Mouse (Mus musculus): ENCODE measurements at regions not wholly inside any gene's neighbourhood (a gene's known extent, or its start where the extent isn't known, plus 50 kb on each side); places are given as distances from the start of the nearest gene placed in this dataset.

- no peaks in the 10 kb centered on the region for H3K4me1 ChIP-seq (replicated peaks; ENCODE audit: insufficient read depth, low read length)
- no peak overlapping the region for H3K4me3 ChIP-seq (replicated peaks; ENCODE audit: low read depth, low read length)
- no peaks in the 10 kb centered on the region for H3K9me3 ChIP-seq (replicated peaks; ENCODE audit: low read length)
- H3K27ac ChIP-seq, result no peak overlapping the region
- H3K36me3 ChIP-seq (ENCODE audit: insufficient read depth, low read length), result no peaks in the 10 kb centered on the region
- H3K27me3 ChIP-seq (ENCODE audit: insufficient read depth, low read length), result no peaks in the 10 kb centered on the region
- DNase-seq (ENCODE audit: low spot score) (no peak), ATAC-seq (replicated peaks; ENCODE audit: low FRiP score, low read depth) (no peak)
- WGBS, result 72% methylated on average over 5 of the region's 5 CpGs
- no peak overlapping the region for H3K9ac ChIP-seq (ENCODE audit: low read depth, low read length)
- no peak overlapping the region for H3K4me2 ChIP-seq (ENCODE audit: low read length)
- no peak for TF ChIP-seq CTCF (IDR thresholded peaks at IDR 0.05; ENCODE audit: low read depth)
Observed at GRCm38 (mm10) chr17:88190735-88191134, 125.6 kb upstream of the Fbxo11 start.

- Histone ChIP-seq H3K27me3 (ENCODE audit: insufficient read depth, low read length) (no peaks in the 10 kb centered on the region), H3K9ac (ENCODE audit: low read depth, low read length) (no peak overlapping the region), H3K4me1 (replicated peaks; ENCODE audit: insufficient read depth, low read length) (no peaks in the 10 kb centered on the region), H3K27ac (no peak overlapping the region), H3K4me2 (ENCODE audit: low read length) (no peak overlapping the region), H3K9me3 (replicated peaks; ENCODE audit: low read length) (no peaks in the 10 kb centered on the region), H3K36me3 (ENCODE audit: insufficient read depth, low read length) (no peaks in the 10 kb centered on the region), H3K4me3 (replicated peaks; ENCODE audit: low read depth, low read length) (no peak overlapping the region)
- no peak for ATAC-seq (replicated peaks; ENCODE audit: low FRiP score, low read depth)
- no peak for TF ChIP-seq CTCF (IDR thresholded peaks at IDR 0.05; ENCODE audit: low read depth)
- DNase-seq (ENCODE audit: low spot score), result no peak
- 75% methylated on average over 2 of the region's 2 CpGs for WGBS
Observed at GRCm38 (mm10) chr17:88191444-88191843, 126.4 kb upstream of the Fbxo11 start.

- 92% methylated on average over 16 of the region's 16 CpGs for WGBS
- H3K9ac ChIP-seq (ENCODE audit: low read depth, low read length), result no peak overlapping the region
- no peaks in the 10 kb centered on the region for H3K9me3 ChIP-seq (replicated peaks; ENCODE audit: low read length)
- H3K36me3 ChIP-seq (ENCODE audit: insufficient read depth, low read length), result no peaks in the 10 kb centered on the region
- H3K27me3 ChIP-seq (ENCODE audit: insufficient read depth, low read length), result no peaks in the 10 kb centered on the region
- DNase-seq (ENCODE audit: low spot score), result no peak
- no peak for TF ChIP-seq CTCF (IDR thresholded peaks at IDR 0.05; ENCODE audit: low read depth)
- ATAC-seq (replicated peaks; ENCODE audit: low FRiP score, low read depth), result no peak
- no peak overlapping the region for H3K27ac ChIP-seq
- H3K4me3 ChIP-seq (replicated peaks; ENCODE audit: low read depth, low read length), result no peak overlapping the region
- no peak overlapping the region for H3K4me2 ChIP-seq (ENCODE audit: low read length)
- no peaks in the 10 kb centered on the region for H3K4me1 ChIP-seq (replicated peaks; ENCODE audit: insufficient read depth, low read length)
Observed at GRCm38 (mm10) chr17:88191930-88192807, 127.1 kb upstream of the Fbxo11 start.

DNA sequence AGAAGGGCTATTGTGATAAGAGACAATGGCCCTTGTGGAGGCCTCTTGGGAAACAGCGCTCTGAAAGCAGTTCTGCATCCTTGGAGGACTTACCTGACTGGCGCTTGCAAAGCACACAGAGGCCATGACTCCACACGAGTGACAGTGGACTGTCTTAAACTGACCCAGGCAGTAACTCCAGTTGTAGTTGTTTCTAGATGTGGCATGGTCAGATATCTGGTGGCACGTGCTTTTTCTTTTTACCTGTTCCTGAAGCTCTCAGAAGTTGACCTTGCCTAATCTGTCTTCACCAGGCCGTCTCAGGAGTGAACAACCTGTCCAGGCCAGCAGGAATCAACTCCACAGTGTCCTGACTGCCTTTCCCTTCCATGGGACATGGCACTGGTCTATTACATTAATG, 129.6 kb upstream of the Fbxo11 start:
- H3K4me1 ChIP-seq (replicated peaks; ENCODE audit: insufficient read depth, low read length), result no peaks in the 10 kb centered on the region
- no peaks in the 10 kb centered on the region for H3K27me3 ChIP-seq (ENCODE audit: insufficient read depth, low read length)
- H3K4me2 ChIP-seq (ENCODE audit: low read length), result no peak overlapping the region
- H3K4me3 ChIP-seq (replicated peaks; ENCODE audit: low read depth, low read length), result no peak overlapping the region
- no peaks in the 10 kb centered on the region for H3K36me3 ChIP-seq (ENCODE audit: insufficient read depth, low read length)
- no peaks in the 10 kb centered on the region for H3K9me3 ChIP-seq (replicated peaks; ENCODE audit: low read length)
- H3K27ac ChIP-seq, result no peak overlapping the region
- ATAC-seq (replicated peaks; ENCODE audit: low FRiP score, low read depth) (no peak), DNase-seq (ENCODE audit: low spot score) (no peak)
- H3K9ac ChIP-seq (ENCODE audit: low read depth, low read length), result no peak overlapping the region
- 94% methylated on average over 5 of the region's 5 CpGs for WGBS
- TF ChIP-seq CTCF (IDR thresholded peaks at IDR 0.05; ENCODE audit: low read depth), result no peak

DNA sequence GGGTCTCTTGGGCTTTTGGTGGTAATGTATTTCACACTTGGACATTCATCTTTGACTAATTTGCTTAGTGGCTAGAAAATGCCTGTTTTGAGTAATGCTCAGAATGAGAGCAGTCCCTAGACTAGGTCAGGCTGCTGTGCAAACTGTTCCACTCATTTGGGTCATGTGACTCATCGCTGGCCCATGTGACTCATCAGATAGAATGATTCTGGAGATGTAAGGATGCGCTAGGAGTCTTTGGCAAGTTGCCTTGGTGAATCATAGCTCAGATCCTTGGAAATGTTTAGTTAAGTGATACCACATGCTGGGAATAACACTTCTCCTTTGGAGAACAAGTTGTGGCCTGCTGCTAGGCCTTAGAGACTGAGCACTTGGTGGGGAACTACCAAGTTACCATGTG, 130.2 kb upstream of the Fbxo11 start:
- ATAC-seq (replicated peaks; ENCODE audit: low FRiP score, low read depth), result no peak
- H3K4me1 ChIP-seq (replicated peaks; ENCODE audit: insufficient read depth, low read length), result no peaks in the 10 kb centered on the region
- H3K4me2 ChIP-seq (ENCODE audit: low read length), result no peak overlapping the region
- no peaks in the 10 kb centered on the region for H3K9me3 ChIP-seq (replicated peaks; ENCODE audit: low read length)
- no peaks in the 10 kb centered on the region for H3K36me3 ChIP-seq (ENCODE audit: insufficient read depth, low read length)
- DNase-seq (ENCODE audit: low spot score), result no peak
- TF ChIP-seq CTCF (IDR thresholded peaks at IDR 0.05; ENCODE audit: low read depth), result no peak
- 87% methylated on average over 2 of the region's 2 CpGs for WGBS
- no peak overlapping the region for H3K9ac ChIP-seq (ENCODE audit: low read depth, low read length)
- no peaks in the 10 kb centered on the region for H3K27me3 ChIP-seq (ENCODE audit: insufficient read depth, low read length)
- H3K27ac ChIP-seq, result no peak overlapping the region
- H3K4me3 ChIP-seq (replicated peaks; ENCODE audit: low read depth, low read length), result no peak overlapping the region

DNA sequence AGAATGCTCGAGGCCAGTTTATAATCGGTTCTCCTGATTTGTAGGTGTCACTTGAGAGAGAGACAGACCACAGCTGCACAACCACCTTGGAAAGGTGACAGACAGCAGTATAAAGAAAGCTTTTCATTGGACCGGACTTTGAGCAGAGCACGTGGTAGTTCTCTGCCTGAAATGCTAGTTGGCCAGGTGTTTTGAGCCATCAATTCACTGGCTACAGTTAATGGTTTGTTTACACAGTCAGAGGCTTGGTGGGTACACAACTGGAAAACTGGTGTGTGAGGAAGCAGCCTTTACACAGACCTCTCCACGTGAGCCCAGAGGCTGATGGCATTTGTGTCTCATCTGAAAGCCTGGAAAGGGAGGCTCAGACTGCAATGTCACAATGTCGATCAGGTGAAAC, 130.8 kb upstream of the Fbxo11 start:
- H3K27me3 ChIP-seq (ENCODE audit: insufficient read depth, low read length), result no peaks in the 10 kb centered on the region
- TF ChIP-seq CTCF (IDR thresholded peaks at IDR 0.05; ENCODE audit: low read depth), result no peak

More for the DNA sequence above, 130.8 kb upstream of the Fbxo11 start:
- no peak overlapping the region for H3K4me2 ChIP-seq (ENCODE audit: low read length)
- ATAC-seq (replicated peaks; ENCODE audit: low FRiP score, low read depth) (no peak), DNase-seq (ENCODE audit: low spot score) (no peak)
- no peaks in the 10 kb centered on the region for H3K4me1 ChIP-seq (replicated peaks; ENCODE audit: insufficient read depth, low read length)
- no peak overlapping the region for H3K9ac ChIP-seq (ENCODE audit: low read depth, low read length)
- no peak overlapping the region for H3K4me3 ChIP-seq (replicated peaks; ENCODE audit: low read depth, low read length)
- no peaks in the 10 kb centered on the region for H3K36me3 ChIP-seq (ENCODE audit: insufficient read depth, low read length)
- WGBS, result 58% methylated on average over 6 of the region's 6 CpGs
- H3K9me3 ChIP-seq (replicated peaks; ENCODE audit: low read length), result no peaks in the 10 kb centered on the region
- no peak overlapping the region for H3K27ac ChIP-seq

All from kidney, postnatal 0 days (tissue).